Mouse (Mus musculus) bone marrow macrophage, adult 2 months (primary cell): Measurements from ENCODE around the gene Itih1.

ENCODE experiments used
- CTCF ChIP-seq: IDR thresholded peaks from 2 replicates; pipeline ENCODE4 v1.5.1; 2012; ENCODE audit warnings: low read depth, mild to moderate bottlenecking, low read length, moderate library complexity
- POLR2A ChIP-seq: IDR thresholded peaks from 2 replicates; pipeline ENCODE4 v1.6.1; 2012; ENCODE audit warnings: mild to moderate bottlenecking, low read depth, low read length, borderline replicate concordance

- TF ChIP-seq CTCF, result no peak
- TF ChIP-seq POLR2A, result no peak
These were observed 17.6 kb downstream of the Itih1 start for GRCm38 (mm10) chr14:30925492-30925891.
